Mouse (Mus musculus) midbrain, embryonic 15.5 days (tissue): ENCODE data around the gene Runx1. TPM values are rescaled to one million over a fixed set of nuclear protein-coding genes. Genes with fewer than 3 reads are reported as not detected.

Experiments
- ATAC-seq: fragments of 200-750 bp; cut with Nextera tagmentation; replicated peaks from 2 replicates; pipeline ENCODE4 v1.8.0; 2017; ENCODE audit warnings: moderate TSS enrichment
- H3K27ac ChIP-seq: fragments of 300-500 bp; sonication (generic); 2 replicates; pipeline ENCODE4 v1.5.1; 2015; ENCODE audit warnings: mild to moderate bottlenecking, inconsistent platforms
- H3K27me3 ChIP-seq: fragments of 300-500 bp; sonication (generic); replicated peaks from 2 replicates; pipeline ENCODE4 v1.6.1; 2015; ENCODE audit warnings: inconsistent platforms
- H3K36me3 ChIP-seq: fragments of 300-500 bp; sonication (generic); replicated peaks from 2 replicates; pipeline ENCODE4 v1.6.1; 2015; ENCODE audit warnings: inconsistent platforms
- H3K4me1 ChIP-seq: fragments of 300-500 bp; sonication (generic); 2 replicates; pipeline ENCODE4 v1.6.1; 2015; ENCODE audit warnings: inconsistent platforms
- H3K4me2 ChIP-seq: fragments of 300-500 bp; sonication (generic); 2 replicates; pipeline ENCODE4 v1.6.1; 2015; ENCODE audit warnings: inconsistent platforms, mild to moderate bottlenecking, moderate library complexity
- H3K4me3 ChIP-seq: fragments of 300-500 bp; sonication (generic); 2 replicates; pipeline ENCODE4 v1.5.1; 2015; ENCODE audit warnings: mild to moderate bottlenecking, inconsistent platforms
- H3K9ac ChIP-seq: fragments of 300-500 bp; sonication (generic); 2 replicates; pipeline ENCODE4 v1.6.1; 2015; ENCODE audit warnings: mild to moderate bottlenecking, inconsistent platforms
- H3K9me3 ChIP-seq: fragments of 300-500 bp; sonication (generic); 2 replicates; pipeline ENCODE4 v1.6.1; 2016; ENCODE audit warnings: inconsistent platforms
- whole genome bisulfite sequencing: fragments of 180-500 bp; shearing (Covaris S2); methylation state at CpG from one replicate; pipeline ENCODE4 v1.1.7; 2015; ENCODE audit warnings: mixed read lengths; 5-methylcytosine and 5-hydroxymethylcytosine counted together
- polyA plus RNA-seq: library from polyadenylated mRNA; unstranded; fragments of >200 nt; fragmentation: Nextera tagmentation; extraction: Ambion mirVana; gene quantifications from 2 replicates; pipeline ENCODE4 v1.2.1, GENCODE M21; 2015

The Runx1 gene
- polyA plus RNA-seq, 1 experiment from 2014 or later, result 0.67 TPM

DNA sequence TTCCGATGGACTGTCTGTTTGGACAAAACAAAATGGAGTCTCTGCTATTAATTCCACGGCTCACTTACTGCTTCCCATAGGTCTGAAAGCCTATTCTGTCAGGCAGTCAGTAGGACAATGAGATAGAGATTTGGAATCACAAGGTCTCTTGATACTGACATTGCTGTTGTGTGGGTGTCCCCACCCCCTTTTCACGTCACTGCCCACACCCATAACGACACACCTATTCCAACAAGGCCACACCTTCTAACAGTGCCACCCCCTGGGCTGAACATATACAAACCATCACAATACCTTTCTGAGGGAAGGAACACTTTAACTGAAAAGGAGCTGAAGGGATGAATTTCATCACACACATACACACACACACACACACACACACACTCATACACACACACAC lies 68.4 kb downstream of the Runx1 start:
- no peaks in the 10 kb centered on the region for H3K9me3 ChIP-seq
- WGBS, result 72% methylated on average over 4 of the region's 4 CpGs
- ATAC-seq, result no peak
- H3K36me3 ChIP-seq, result no peaks in the 10 kb centered on the region
- H3K27ac ChIP-seq, result no peak overlapping the region
- H3K4me3 ChIP-seq, result no peak overlapping the region
- H3K27me3 ChIP-seq, result no peaks in the 10 kb centered on the region
- no peak overlapping the region for H3K9ac ChIP-seq
- H3K4me1 ChIP-seq, result no peaks in the 10 kb centered on the region
- H3K4me2 ChIP-seq, result no peak overlapping the region

DNA sequence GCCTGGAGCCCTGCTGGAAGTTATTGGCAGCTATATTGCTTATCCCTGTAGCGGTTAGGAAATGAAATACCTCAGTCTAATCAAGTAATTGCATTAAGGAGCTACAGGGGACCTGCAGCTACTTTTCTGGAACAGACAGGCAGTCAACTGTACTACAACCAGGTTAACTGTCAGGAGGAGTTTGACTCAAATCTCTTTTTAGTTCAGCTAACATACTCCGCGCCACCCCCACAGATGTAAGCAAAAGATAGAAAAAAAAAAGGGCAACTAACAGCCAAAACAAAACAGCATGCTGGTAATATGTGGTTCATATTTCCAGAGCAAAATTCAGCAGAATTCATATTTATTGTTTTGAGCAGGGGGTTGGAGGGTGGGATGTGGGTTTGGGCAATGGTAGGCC lies 72.0 kb downstream of the Runx1 start:
- WGBS, result 85% methylated on average over 3 of the region's 3 CpGs
- no peak for ATAC-seq

DNA sequence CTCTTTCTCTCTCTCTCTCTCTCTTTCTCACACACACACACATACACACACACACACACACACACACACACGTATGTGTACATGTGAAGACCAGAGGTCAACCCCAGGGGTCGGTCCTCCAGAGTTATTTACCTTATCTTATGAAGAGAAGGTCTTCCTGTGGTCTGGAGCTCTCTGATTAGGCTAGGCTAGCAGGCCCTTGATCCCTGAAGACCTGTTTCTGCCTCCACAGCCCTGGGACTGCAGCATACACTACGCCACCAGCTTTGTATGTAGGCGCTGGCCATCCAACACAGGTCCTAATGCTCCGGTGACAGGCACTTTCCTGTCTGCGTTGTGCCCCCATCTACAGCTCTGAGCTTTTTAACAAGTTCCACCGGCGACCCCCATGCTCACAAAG lies 72.8 kb downstream of the Runx1 start:
- no peaks in the 10 kb centered on the region for H3K27me3 ChIP-seq
- WGBS, result 90% methylated on average over 8 of the region's 8 CpGs
- no peaks in the 10 kb centered on the region for H3K9me3 ChIP-seq
- no peaks in the 10 kb centered on the region for H3K4me1 ChIP-seq
- H3K4me3 ChIP-seq, result no peak overlapping the region
- H3K4me2 ChIP-seq, result no peak overlapping the region
- no peaks in the 10 kb centered on the region for H3K36me3 ChIP-seq
- ATAC-seq, result no peak
- no peak overlapping the region for H3K27ac ChIP-seq
- no peak overlapping the region for H3K9ac ChIP-seq

More for the DNA sequence above, 72.0 kb downstream of the Runx1 start:
- Histone ChIP-seq H3K9me3 (no peaks in the 10 kb centered on the region), H3K27me3 (no peaks in the 10 kb centered on the region), H3K36me3 (no peaks in the 10 kb centered on the region), H3K9ac (no peak overlapping the region), H3K4me3 (no peak overlapping the region), H3K4me2 (no peak overlapping the region), H3K27ac (no peak overlapping the region), H3K4me1 (no peaks in the 10 kb centered on the region)

DNA sequence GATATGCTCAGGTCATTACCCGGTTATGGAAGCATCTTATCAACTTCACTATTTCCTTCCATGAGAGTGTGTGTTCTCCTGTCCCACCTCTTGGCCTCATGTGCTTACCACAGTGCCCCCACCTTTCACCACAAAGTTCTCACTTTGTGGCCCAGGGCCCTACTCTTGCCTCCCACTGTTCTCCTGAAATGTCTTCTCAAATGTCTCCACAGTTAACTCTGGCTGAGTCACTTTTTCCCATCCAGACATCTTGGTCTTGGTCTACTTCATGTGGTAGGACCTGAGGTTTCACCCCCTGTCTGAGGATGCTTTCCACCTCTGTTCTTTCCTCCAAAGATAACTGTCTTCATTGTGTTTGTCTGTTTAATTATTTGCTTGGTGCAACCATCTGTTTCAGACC lies 77.7 kb downstream of the Runx1 start:
- H3K9ac ChIP-seq, result no peak overlapping the region
- H3K27me3 ChIP-seq, result no peaks in the 10 kb centered on the region
- H3K4me3 ChIP-seq, result no peak overlapping the region
- 88% methylated on average over 1 of the region's 1 CpGs for WGBS
- no peak overlapping the region for H3K27ac ChIP-seq
- ATAC-seq, result no peak
- no peaks in the 10 kb centered on the region for H3K9me3 ChIP-seq
- H3K36me3 ChIP-seq, result no peaks in the 10 kb centered on the region
- no peaks in the 10 kb centered on the region for H3K4me1 ChIP-seq
- H3K4me2 ChIP-seq, result no peak overlapping the region

GRCm38 (mm10) chr16:92747062-92747461 lies 78.9 kb downstream of the Runx1 start:
- H3K36me3 ChIP-seq, result no peaks in the 10 kb centered on the region

GRCm38 (mm10) chr16:92745239-92745638 lies 80.7 kb downstream of the Runx1 start:
- WGBS, result 70% methylated on average over 3 of the region's 3 CpGs
- no peak for ATAC-seq
- Histone ChIP-seq H3K4me2 (no peak overlapping the region), H3K36me3 (no peaks in the 10 kb centered on the region), H3K27ac (no peak overlapping the region), H3K9me3 (no peaks in the 10 kb centered on the region), H3K9ac (no peak overlapping the region), H3K4me1 (no peaks in the 10 kb centered on the region), H3K4me3 (no peak overlapping the region), H3K27me3 (no peaks in the 10 kb centered on the region)

More at GRCm38 (mm10) chr16:92747062-92747461, 78.9 kb downstream of the Runx1 start:
- no peak overlapping the region for H3K4me2 ChIP-seq
- no peak overlapping the region for H3K27ac ChIP-seq
- H3K4me3 ChIP-seq, result no peak overlapping the region
- H3K9ac ChIP-seq, result no peak overlapping the region
- ATAC-seq, result no peak
- no peaks in the 10 kb centered on the region for H3K9me3 ChIP-seq
- H3K27me3 ChIP-seq, result no peaks in the 10 kb centered on the region
- WGBS, result 91% methylated on average over 2 of the region's 2 CpGs
- no peaks in the 10 kb centered on the region for H3K4me1 ChIP-seq

GRCm38 (mm10) chr16:92744172-92744777 lies 81.7 kb downstream of the Runx1 start:
- no peak for ATAC-seq
- H3K9ac ChIP-seq, result no peak overlapping the region

GRCm38 (mm10) chr16:92743755-92744154 lies 82.2 kb downstream of the Runx1 start:
- 83% methylated on average over 4 of the region's 4 CpGs for WGBS
- ATAC-seq, result no peak
- no peaks in the 10 kb centered on the region for H3K36me3 ChIP-seq
- no peaks in the 10 kb centered on the region for H3K9me3 ChIP-seq
- H3K4me3 ChIP-seq, result no peak overlapping the region
- no peak overlapping the region for H3K27ac ChIP-seq
- H3K9ac ChIP-seq, result no peak overlapping the region
- H3K27me3 ChIP-seq, result no peaks in the 10 kb centered on the region
- no peaks in the 10 kb centered on the region for H3K4me1 ChIP-seq
- H3K4me2 ChIP-seq, result no peak overlapping the region

More at GRCm38 (mm10) chr16:92744172-92744777, 81.7 kb downstream of the Runx1 start:
- Histone ChIP-seq H3K36me3 (no peaks in the 10 kb centered on the region), H3K27me3 (no peaks in the 10 kb centered on the region), H3K9me3 (no peaks in the 10 kb centered on the region), H3K4me2 (no peak overlapping the region), H3K4me1 (no peaks in the 10 kb centered on the region), H3K4me3 (no peak overlapping the region), H3K27ac (no peak overlapping the region)
- WGBS, result 61% methylated on average over 12 of the region's 12 CpGs

DNA sequence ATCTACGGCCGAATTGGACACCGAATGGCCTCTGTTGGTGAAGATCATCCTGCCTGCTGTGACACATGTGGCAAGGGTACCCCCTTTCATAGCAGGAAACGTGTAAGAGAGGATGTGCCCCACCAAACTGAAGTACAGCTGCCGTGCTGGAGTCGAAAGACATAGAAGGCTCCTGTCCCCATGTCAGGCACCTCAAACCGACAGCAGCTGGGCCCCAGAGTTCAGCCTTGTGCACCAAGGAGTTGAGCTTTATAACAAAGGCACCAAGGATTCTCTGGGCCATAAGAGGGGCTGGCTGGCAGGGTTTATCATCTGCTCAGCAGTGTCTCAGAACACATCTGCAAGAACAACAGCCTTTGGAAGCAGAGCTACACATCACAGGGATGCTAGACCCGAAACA lies 84.6 kb downstream of the Runx1 start:
- 88% methylated on average over 8 of the region's 8 CpGs for WGBS
- H3K4me2 ChIP-seq, result no peak overlapping the region

GRCm38 (mm10) chr16:92740541-92740940 lies 85.4 kb downstream of the Runx1 start:
- Histone ChIP-seq H3K27ac (no peak overlapping the region), H3K9ac (no peak overlapping the region), H3K4me2 (no peak overlapping the region), H3K36me3 (no peaks in the 10 kb centered on the region), H3K27me3 (no peaks in the 10 kb centered on the region), H3K9me3 (no peaks in the 10 kb centered on the region), H3K4me3 (no peak overlapping the region), H3K4me1 (no peaks in the 10 kb centered on the region)
- WGBS, result 55% methylated on average over 9 of the region's 9 CpGs
- ATAC-seq, result no peak

More for the DNA sequence above, 84.6 kb downstream of the Runx1 start:
- Histone ChIP-seq H3K9me3 (no peaks in the 10 kb centered on the region), H3K36me3 (no peaks in the 10 kb centered on the region), H3K4me3 (no peak overlapping the region), H3K4me1 (no peaks in the 10 kb centered on the region), H3K9ac (no peak overlapping the region), H3K27me3 (no peaks in the 10 kb centered on the region), H3K27ac (no peak overlapping the region)
- no peak for ATAC-seq

DNA sequence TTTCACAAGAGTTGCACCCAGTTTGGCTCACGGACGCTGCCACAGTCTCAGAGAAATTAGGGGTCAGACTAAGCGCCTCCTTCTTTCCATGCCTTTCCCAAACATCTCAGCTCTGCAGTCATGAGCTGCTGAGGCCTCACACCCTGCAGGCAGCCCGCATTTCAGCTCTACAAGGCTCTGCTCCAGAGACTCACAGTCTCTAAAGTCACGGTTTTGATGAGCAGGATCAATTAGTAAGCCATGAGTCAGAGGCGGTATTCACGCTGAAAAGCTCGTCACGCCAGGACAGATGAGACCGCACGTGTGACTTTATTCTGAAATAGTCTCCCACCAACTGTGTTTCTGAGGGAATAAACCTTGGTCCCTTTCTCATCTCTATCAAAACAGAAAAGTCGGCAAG lies 86.0 kb downstream of the Runx1 start:
- Histone ChIP-seq H3K27me3 (no peaks in the 10 kb centered on the region), H3K9me3 (no peaks in the 10 kb centered on the region), H3K4me3 (no peak overlapping the region), H3K4me2 (no peak overlapping the region), H3K36me3 (no peaks in the 10 kb centered on the region), H3K9ac (no peak overlapping the region), H3K27ac (no peak overlapping the region), H3K4me1 (no peaks in the 10 kb centered on the region)
- WGBS, result 59% methylated on average over 12 of the region's 12 CpGs
- ATAC-seq, result no peak

- H3K4me2 ChIP-seq, result no peak overlapping the region
- H3K4me1 ChIP-seq, result no peaks in the 10 kb centered on the region
- no peaks in the 10 kb centered on the region for H3K36me3 ChIP-seq
- ATAC-seq, result no peak
- no peaks in the 10 kb centered on the region for H3K27me3 ChIP-seq
- no peak overlapping the region for H3K4me3 ChIP-seq
- no peak overlapping the region for H3K27ac ChIP-seq
- H3K9me3 ChIP-seq, result no peaks in the 10 kb centered on the region
- WGBS, result 84% methylated on average over 7 of the region's 7 CpGs
- H3K9ac ChIP-seq, result no peak overlapping the region
Measured at GRCm38 (mm10) chr16:92739071-92739793, 86.7 kb downstream of the Runx1 start.

DNA sequence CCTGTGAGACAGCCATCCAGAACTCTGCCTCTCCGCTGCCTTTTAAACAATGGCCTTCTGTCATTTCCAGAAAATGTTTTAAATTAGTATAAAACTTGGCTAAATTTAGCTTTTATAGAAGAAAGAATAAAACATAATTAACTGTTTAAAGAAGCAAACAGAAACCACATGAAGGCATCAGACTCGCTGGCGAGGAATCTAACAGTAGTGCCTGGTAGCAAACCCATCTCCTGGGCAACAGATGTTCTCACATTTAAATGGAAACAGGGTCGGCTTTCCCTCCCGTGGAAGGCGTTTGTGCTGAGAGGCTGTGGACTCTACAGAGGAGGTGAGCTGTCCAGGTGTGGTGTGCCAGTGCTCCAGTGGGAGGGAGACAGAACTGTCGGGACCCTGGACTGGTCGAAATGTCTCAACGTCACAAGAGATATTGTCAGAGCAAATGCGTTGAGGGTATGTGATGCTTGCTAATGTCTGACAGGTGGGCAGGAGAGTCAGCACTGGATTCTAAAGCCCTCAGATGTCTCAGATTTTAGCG lies 87.4 kb downstream of the Runx1 start:
- no peak for ATAC-seq
- H3K9ac ChIP-seq, result no peak overlapping the region
- 79% methylated on average over 11 of the region's 11 CpGs for WGBS

More for the DNA sequence above, 87.4 kb downstream of the Runx1 start:
- no peaks in the 10 kb centered on the region for H3K36me3 ChIP-seq
- no peaks in the 10 kb centered on the region for H3K4me1 ChIP-seq
- no peaks in the 10 kb centered on the region for H3K9me3 ChIP-seq
- no peaks in the 10 kb centered on the region for H3K27me3 ChIP-seq
- no peak overlapping the region for H3K27ac ChIP-seq
- H3K4me3 ChIP-seq, result no peak overlapping the region
- no peak overlapping the region for H3K4me2 ChIP-seq
